Mouse (Mus musculus): ENCODE data around the gene Skp1a. TPM values are rescaled to one million over a fixed set of nuclear protein-coding genes. Genes with fewer than 3 reads are reported as not detected.
"Not testable (repeated sequence)": the region's sequence is repeated elsewhere in the genome, so short reads cannot be mapped to it uniquely, and the experiment has no call there.

The Skp1a gene
- polyA plus RNA-seq (2012; rRNA removed) = 298 and 324 TPM in 2 replicates

DNA sequence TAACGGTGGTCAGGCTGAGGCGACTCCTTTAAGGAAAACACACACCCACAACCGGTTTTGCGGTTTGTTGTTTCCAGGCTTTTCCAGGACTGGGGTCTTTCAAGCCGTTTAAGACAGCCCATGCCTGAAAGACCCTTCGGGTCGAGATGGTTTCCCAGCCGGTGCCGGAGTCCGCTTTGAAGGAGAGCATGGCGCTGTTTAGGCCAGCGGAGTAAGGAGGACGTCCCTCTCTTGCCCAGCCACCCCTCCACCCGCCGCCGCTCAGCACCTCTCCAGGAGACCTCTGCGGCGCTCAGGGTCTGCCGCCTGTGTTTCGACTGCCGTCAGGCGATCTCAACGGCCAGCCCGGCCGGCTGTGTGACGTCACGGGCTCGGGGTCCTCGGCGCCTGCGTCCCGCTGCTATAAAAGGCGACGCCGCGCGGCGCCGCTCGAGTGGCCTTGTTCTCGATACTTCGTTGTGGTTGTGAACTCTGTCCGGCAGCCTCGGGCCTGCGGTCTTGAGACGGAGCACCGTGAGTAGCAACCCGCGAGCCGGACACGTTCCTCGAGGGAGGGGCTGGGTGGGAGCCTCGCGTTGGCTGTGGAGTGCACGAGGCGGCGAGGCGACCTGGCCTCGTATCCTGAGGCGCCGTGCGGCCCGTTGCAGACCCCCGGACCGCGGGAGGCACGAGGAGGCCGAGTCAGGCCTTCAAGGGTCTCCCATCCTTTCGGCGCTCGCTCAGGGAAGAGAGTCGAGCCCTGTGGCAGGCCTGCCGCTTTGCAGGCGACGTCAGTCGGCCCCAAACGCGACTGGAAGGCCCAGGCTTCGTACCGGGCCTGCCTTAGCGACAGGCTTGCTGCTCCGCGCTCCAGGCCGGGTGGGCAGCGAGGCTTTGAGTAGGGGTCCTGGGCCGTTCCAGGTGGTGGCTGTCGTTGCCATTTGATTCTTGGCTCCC, at the start of gene Skp1a:
TSS of gene Skp1a (plus strand) at position 390 of the 936 bp plus-strand sequence.
- H3K27me3 ChIP-seq (ENCODE audit: control insufficient read depth, insufficient read depth, low read length) = no peaks in the 10 kb centered on the region
- peak within 1 kb of the TSS; percentile 99 for H3K27ac ChIP-seq (ENCODE audit: insufficient read depth, low read length)
- TF ChIP-seq POLR2A (IDR thresholded peaks at IDR 0.05; ENCODE audit: borderline replicate concordance, insufficient read depth, low read length) = peak; percentile 94
- no peak for TF ChIP-seq CTCF (IDR thresholded peaks at IDR 0.05; ENCODE audit: borderline replicate concordance, insufficient read depth, low read depth, low read length)
- no peaks in the 10 kb centered on the region for H3K4me1 ChIP-seq (ENCODE audit: control insufficient read depth, insufficient read depth, low read length)
- WGBS = under 1% methylated on average over 87 of the region's 87 CpGs
- peak within 1 kb of the TSS; percentile 77 for H3K4me3 ChIP-seq (replicated peaks; ENCODE audit: insufficient read depth, low read depth, low read length)
- DNase-seq = peak; percentile 91 to 96

DNA sequence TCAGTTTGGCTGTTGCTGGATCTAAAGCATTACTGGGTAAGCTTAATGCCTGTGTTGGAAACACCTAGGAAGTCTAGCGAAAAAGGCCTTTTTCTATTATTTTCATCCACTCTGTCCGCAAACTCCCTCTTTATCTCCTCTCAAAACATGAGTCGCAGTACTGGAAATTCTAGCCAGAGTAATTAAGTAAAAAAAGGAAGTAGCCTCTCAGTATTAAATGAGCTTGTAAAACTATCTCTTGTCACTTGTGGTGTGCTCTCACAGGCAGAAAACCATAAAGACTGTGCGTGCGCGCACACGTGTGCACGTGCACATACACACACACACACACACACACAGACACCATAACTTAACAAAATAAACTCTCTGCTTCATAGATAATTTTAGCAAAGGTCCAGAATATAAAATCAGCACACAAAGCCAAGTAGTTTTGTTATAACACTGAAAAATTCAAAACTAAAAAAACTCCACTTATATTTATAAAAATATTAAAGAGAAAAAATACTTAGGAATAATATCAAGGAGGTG, 35.2 kb upstream of the Skp1a start:
- 96% methylated on average over 8 of the region's 8 CpGs for WGBS
- H3K4me1 ChIP-seq (ENCODE audit: control insufficient read depth, insufficient read depth, low read length); H3K27me3 ChIP-seq (ENCODE audit: control insufficient read depth, insufficient read depth, low read length); H3K27ac ChIP-seq (ENCODE audit: insufficient read depth, low read length); DNase-seq; H3K4me3 ChIP-seq (replicated peaks; ENCODE audit: insufficient read depth, low read depth, low read length): not testable (repeated sequence)

- no peaks in the 10 kb centered on the region for H3K27me3 ChIP-seq (ENCODE audit: control insufficient read depth, insufficient read depth, low read length)
- no peak within 1 kb of the TSS for H3K27ac ChIP-seq (ENCODE audit: insufficient read depth, low read length)
- no peaks in the 10 kb centered on the region for H3K4me1 ChIP-seq (ENCODE audit: control insufficient read depth, insufficient read depth, low read length)
- DNase-seq = no peak
- TF ChIP-seq POLR2A (IDR thresholded peaks at IDR 0.05; ENCODE audit: borderline replicate concordance, insufficient read depth, low read length) (no peak), CTCF (IDR thresholded peaks at IDR 0.05; ENCODE audit: borderline replicate concordance, insufficient read depth, low read depth, low read length) (no peak)
- no peak within 1 kb of the TSS for H3K4me3 ChIP-seq (replicated peaks; ENCODE audit: insufficient read depth, low read depth, low read length)
Measured at GRCm38 (mm10) chr11:52213887-52214286, 17.9 kb upstream of the Skp1a start, which contains the start of gene Olfr1371. Olfr1371 (minus strand) TSS chr11:52213987.

DNA sequence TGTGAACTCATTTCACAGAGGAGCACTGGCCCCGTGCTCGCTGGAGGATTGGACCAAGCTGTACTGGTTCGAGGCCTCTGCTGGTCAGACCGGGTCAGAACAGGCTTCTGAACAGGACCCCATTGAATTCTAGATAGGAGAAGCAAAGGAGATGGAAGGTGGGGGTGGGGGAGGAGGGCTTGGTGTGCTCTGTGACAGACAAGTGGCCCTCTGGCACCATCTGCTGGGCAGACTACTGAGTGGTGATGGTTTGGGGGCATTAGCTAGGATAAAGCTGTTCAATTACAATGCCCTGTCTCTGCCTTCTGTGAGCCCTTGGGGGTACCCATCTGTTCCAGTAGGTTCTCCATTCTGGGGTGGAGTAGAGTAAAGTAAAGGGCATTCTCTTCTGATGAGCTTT, 11.5 kb upstream of the Skp1a start:
- peak; percentile 53 to 61 for DNase-seq
- no peak overlapping the region for H3K4me3 ChIP-seq (replicated peaks; ENCODE audit: insufficient read depth, low read depth, low read length)
- no peak overlapping the region for H3K27ac ChIP-seq (ENCODE audit: insufficient read depth, low read length)
- WGBS = 13% methylated on average over 4 of the region's 4 CpGs
- no peaks in the 10 kb centered on the region for H3K4me1 ChIP-seq (ENCODE audit: control insufficient read depth, insufficient read depth, low read length)
- no peaks in the 10 kb centered on the region for H3K27me3 ChIP-seq (ENCODE audit: control insufficient read depth, insufficient read depth, low read length)
- TF ChIP-seq CTCF (IDR thresholded peaks at IDR 0.05; ENCODE audit: borderline replicate concordance, insufficient read depth, low read depth, low read length) (peak; percentile 86), POLR2A (IDR thresholded peaks at IDR 0.05; ENCODE audit: borderline replicate concordance, insufficient read depth, low read length) (no peak)

- H3K4me3 ChIP-seq (replicated peaks; ENCODE audit: insufficient read depth, low read depth, low read length); H3K4me1 ChIP-seq (ENCODE audit: control insufficient read depth, insufficient read depth, low read length); H3K27ac ChIP-seq (ENCODE audit: insufficient read depth, low read length); DNase-seq; H3K27me3 ChIP-seq (ENCODE audit: control insufficient read depth, insufficient read depth, low read length): not testable (repeated sequence)
- 82% methylated on average over 6 of the region's 6 CpGs for WGBS
Measured at GRCm38 (mm10) chr11:52221921-52222320, 9.9 kb upstream of the Skp1a start.

DNA sequence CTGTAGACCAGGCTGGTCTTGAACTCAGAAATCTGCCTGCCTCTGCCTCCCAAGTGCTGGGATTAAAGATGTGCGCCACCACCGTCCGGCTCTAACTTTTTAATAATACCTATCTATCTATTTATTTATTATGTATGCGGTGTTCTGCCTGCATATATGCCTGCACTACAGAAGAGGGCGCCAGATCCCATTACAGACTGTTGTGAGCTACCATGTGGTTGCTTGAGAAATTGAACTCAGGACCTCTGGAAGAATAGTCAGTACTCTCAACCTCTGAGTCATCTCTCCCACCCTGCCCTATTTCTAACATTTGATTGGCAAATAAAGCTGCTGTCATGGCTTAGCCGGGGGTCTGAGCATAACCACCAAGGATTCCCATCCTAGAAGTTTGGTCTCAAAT, 8.9 kb upstream of the Skp1a start:
- Histone ChIP-seq H3K27ac (ENCODE audit: insufficient read depth, low read length) (no peak overlapping the region), H3K4me3 (replicated peaks; ENCODE audit: insufficient read depth, low read depth, low read length) (no peak overlapping the region), H3K4me1 (ENCODE audit: control insufficient read depth, insufficient read depth, low read length) (no peaks in the 10 kb centered on the region), H3K27me3 (ENCODE audit: control insufficient read depth, insufficient read depth, low read length) (no peaks in the 10 kb centered on the region)
- DNase-seq = no peak
- peak; percentile 28; the same call in 1 of the 2 replicates for TF ChIP-seq CTCF (IDR thresholded peaks at IDR 0.05; ENCODE audit: borderline replicate concordance, insufficient read depth, low read depth, low read length)
- TF ChIP-seq POLR2A (IDR thresholded peaks at IDR 0.05; ENCODE audit: borderline replicate concordance, insufficient read depth, low read length) = no peak
- 74% methylated on average over 6 of the region's 6 CpGs for WGBS

DNA sequence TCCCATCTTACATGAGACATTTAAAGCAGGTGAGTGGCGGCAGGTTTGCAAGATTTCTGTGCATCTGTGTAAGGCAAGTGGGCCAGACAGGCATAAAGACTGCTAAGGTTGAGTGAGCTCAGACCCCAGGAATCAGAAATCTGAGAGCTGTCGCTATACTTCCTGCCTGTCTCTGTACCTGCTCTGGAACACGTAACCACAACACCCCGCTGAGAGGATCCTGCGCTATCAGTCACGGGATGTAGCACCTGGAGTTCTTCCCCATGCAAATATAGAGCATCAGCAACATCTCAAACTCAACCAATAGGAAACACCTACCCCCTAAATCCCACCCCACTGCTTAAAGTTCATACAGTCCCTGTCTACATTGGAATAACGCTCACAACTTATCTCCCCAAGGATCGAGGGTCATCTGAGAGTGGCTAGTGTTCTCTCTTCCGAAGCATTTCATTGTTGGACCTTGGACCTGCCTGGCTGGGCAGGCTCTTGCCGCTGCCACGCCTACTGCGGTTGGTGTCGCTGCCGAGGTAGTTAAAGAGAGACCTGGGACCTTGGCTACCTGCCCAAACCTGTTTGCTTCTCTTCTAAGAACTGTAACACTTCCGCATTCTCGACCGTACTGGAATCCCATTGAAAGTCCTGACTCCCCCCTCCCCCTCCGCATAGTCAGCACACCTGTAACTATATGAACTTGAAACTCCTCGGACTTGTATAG, 7.7 kb upstream of the Skp1a start:
- H3K27ac ChIP-seq (ENCODE audit: insufficient read depth, low read length) = no peak overlapping the region
- no peak overlapping the region for H3K4me3 ChIP-seq (replicated peaks; ENCODE audit: insufficient read depth, low read depth, low read length)
- no peak for DNase-seq
- no peaks in the 10 kb centered on the region for H3K4me1 ChIP-seq (ENCODE audit: control insufficient read depth, insufficient read depth, low read length)
- WGBS = 16% methylated on average over 19 of the region's 19 CpGs
- TF ChIP-seq CTCF (IDR thresholded peaks at IDR 0.05; ENCODE audit: borderline replicate concordance, insufficient read depth, low read depth, low read length) (no peak), POLR2A (IDR thresholded peaks at IDR 0.05; ENCODE audit: borderline replicate concordance, insufficient read depth, low read length) (no peak)
- H3K27me3 ChIP-seq (ENCODE audit: control insufficient read depth, insufficient read depth, low read length) = no peaks in the 10 kb centered on the region

Data from cerebellum, adult 2 months (tissue).